Mouse (Mus musculus) ES-E14 (cell line): ENCODE measurements at regions not wholly inside any gene's neighbourhood (a gene's known extent, or its start where the extent isn't known, plus 50 kb on each side); places are given as distances from the start of the nearest gene placed in this dataset.
A peak's percentile ranks its signal among the peaks of the same experiment; 100 is the strongest.

Source experiments
- DNase-seq: peaks from one replicate; pipeline ENCODE4 v3.0.0-alpha.2; 2013; ENCODE audit warnings: low read depth, low spot score
- H3K27ac ChIP-seq: 2 replicates; pipeline ENCODE4 v1.5.1; 2012; ENCODE audit warnings: low read depth, mild to moderate bottlenecking, low read length, moderate library complexity, mixed read lengths; ENCODE audit not compliant: poor library complexity, insufficient read depth, severe bottlenecking
- H3K36me3 ChIP-seq: 2 replicates; pipeline ENCODE4 v1.6.1; 2012; ENCODE audit warnings: mild to moderate bottlenecking, low read length, moderate library complexity, mixed read lengths; ENCODE audit not compliant: control insufficient read depth, poor library complexity, insufficient read depth, severe bottlenecking
- H3K4me1 ChIP-seq, 2 experiments: fragments of 150-350 bp in 1 of 2; sonication (generic) in 1 of 2; 2 replicates each; pipeline ENCODE4 v1.6.1; 2012; ENCODE audit warnings: low read length in 2 of 2, mild to moderate bottlenecking in 1 of 2, mixed read lengths in 1 of 2; ENCODE audit not compliant: control insufficient read depth in 2 of 2, insufficient read depth in 2 of 2, poor library complexity in 1 of 2
- H3K4me3 ChIP-seq, 2 experiments: fragments of 150-350 bp in 1 of 2; sonication (generic) in 1 of 2; 2 replicates each; pipeline ENCODE4 v1.5.1; 2012; ENCODE audit warnings: low read length in 2 of 2, low read depth in 1 of 2, mild to moderate bottlenecking in 1 of 2, mixed read lengths in 1 of 2; ENCODE audit not compliant: insufficient read depth in 1 of 2, poor library complexity in 1 of 2, severe bottlenecking in 1 of 2
- H3K9ac ChIP-seq: 2 replicates; pipeline ENCODE4 v1.6.1; 2012; ENCODE audit warnings: low read depth, mild to moderate bottlenecking, low read length, mixed read lengths; ENCODE audit not compliant: poor library complexity, insufficient read depth, severe bottlenecking
- H3K9me3 ChIP-seq: fragments of 150-350 bp; sonication (generic); 2 replicates; pipeline ENCODE4 v1.6.1; 2012; ENCODE audit warnings: low read depth, mild to moderate bottlenecking, low read length; ENCODE audit not compliant: control insufficient read depth, insufficient read depth
- CHD2 ChIP-seq: IDR thresholded peaks from 2 replicates; pipeline ENCODE4 v1.6.1; 2014; ENCODE audit warnings: mild to moderate bottlenecking, low read depth, low read length, inconsistent platforms
- HCFC1 ChIP-seq: IDR thresholded peaks from 2 replicates; pipeline ENCODE4 v1.6.1; 2012; ENCODE audit warnings: low read length, inconsistent platforms, borderline replicate concordance; ENCODE audit not compliant: insufficient read depth
- MAFK ChIP-seq: IDR thresholded peaks from 2 replicates; pipeline ENCODE4 v1.6.1; 2014; ENCODE audit warnings: mild to moderate bottlenecking, low read depth, low read length, inconsistent platforms; ENCODE audit not compliant: insufficient read depth
- ZC3H11A ChIP-seq: IDR thresholded peaks from 2 replicates; pipeline ENCODE4 v1.6.1; 2012; ENCODE audit warnings: low read depth, mild to moderate bottlenecking, inconsistent platforms, low read length, borderline replicate concordance
- ZNF384 ChIP-seq: IDR thresholded peaks from 2 replicates; pipeline ENCODE4 v1.6.1; 2012; ENCODE audit warnings: low read depth, low read length, inconsistent platforms
- in situ Hi-C, 2 experiments: fragments of 600-800 bp; cut with MboI; formaldehyde crosslinking; loops; one replicate each; pipeline ENCODE4 v1.15.1; 2025; ENCODE audit warnings: low sequenced_read_pairs in 2 of 2, inconsistent platforms in 1 of 2; ENCODE audit not compliant: unreplicated experiment in 2 of 2

DNA sequence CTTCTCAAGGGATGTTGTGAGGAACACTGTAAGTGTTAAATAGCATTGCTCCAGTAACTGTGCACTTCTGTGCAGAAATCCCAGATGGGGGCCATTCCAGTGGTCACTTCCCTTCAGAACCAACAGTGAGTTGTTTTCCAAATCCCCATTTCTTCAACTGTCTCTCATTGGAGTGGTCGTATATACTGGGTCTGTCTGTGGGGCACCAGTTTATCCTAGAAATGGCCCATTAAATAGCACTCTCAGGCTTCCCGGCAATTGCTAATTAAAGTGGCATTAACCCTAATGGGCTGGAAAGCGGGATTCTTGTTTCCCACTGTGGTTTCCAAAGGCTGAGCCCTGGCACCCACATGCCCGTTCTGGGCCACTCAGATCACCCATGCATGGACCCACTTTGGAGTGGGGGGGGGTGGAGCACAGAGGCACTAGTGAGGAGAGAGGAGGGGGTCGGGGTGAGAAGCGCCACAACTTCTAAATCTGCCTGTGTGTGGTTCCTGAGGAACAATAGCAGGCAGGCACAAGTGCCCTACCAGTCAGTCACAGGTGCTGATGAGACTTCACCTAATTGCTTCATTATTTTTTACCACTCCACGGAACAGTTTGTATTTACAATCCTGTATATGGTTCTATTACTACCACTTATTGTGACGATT, 78.1 kb downstream of the Fam204a start:
- no peak overlapping the region for H3K4me3 ChIP-seq
- no peak for TF ChIP-seq CHD2
- TF ChIP-seq ZC3H11A = no peak
- in situ Hi-C loops = no loop called here
- H3K9ac ChIP-seq = no peak overlapping the region
- no peak for DNase-seq
- H3K27ac ChIP-seq = no peak overlapping the region
- no peaks in the 10 kb centered on the region for H3K4me1 ChIP-seq
- no peaks in the 10 kb centered on the region for H3K9me3 ChIP-seq
- no peaks in the 10 kb centered on the region for H3K36me3 ChIP-seq

GRCm38 (mm10) chr19:60146451-60147190, 79.9 kb downstream of the Fam204a start:
- Histone ChIP-seq H3K9me3 (no peaks in the 10 kb centered on the region), H3K36me3 (no peaks in the 10 kb centered on the region), H3K27ac (no peak overlapping the region), H3K9ac (no peak overlapping the region), H3K4me3 (no peak overlapping the region), H3K4me1 (no peaks in the 10 kb centered on the region)
- peak; percentile 24 for DNase-seq
- TF ChIP-seq CHD2 (no peak), MAFK (no peak), HCFC1 (no peak), ZNF384 (no peak), ZC3H11A (no peak)
- in situ Hi-C loops = no loop called here

GRCm38 (mm10) chr19:60145242-60145641, 81.3 kb downstream of the Fam204a start:
- no peaks in the 10 kb centered on the region for H3K4me1 ChIP-seq
- H3K4me3 ChIP-seq = no peak overlapping the region
- H3K36me3 ChIP-seq = no peaks in the 10 kb centered on the region
- in situ Hi-C loops = no loop called here
- H3K27ac ChIP-seq = no peak overlapping the region
- no peak for TF ChIP-seq HCFC1
- H3K9me3 ChIP-seq = no peaks in the 10 kb centered on the region
- H3K9ac ChIP-seq = no peak overlapping the region
- DNase-seq = no peak

DNA sequence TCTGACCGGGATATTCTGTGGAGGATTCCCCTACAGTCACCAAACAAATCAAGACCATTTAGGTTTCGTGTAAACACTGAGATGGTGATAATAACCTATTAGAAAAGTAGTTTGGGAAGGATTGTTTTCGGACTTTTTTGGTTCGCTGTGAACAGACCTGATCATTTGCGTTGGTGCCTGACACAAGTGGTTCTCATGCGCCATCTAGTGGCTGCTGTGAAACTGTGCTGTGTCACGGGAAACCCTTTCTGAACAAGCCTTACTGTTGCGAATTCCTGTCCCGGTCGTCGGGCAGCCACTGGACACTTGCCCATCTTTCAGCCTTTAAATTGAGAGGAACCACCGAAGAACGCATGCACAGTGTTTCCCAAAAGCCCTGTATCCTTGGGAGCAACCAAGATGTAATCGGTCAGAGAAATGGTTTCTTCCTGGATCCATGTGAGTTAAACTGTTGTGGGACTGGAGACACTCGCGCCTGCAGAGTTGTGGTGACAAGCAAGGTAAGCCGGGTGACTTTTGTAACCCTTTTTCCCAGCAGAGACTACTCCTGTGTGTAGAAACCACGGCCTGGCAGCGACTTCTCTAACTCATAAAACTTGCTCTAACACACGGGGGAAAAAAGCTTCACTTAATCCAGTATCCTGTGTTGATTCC, 82.0 kb downstream of the Fam204a start:
- DNase-seq = peak; percentile 82
- no peaks in the 10 kb centered on the region for H3K36me3 ChIP-seq
- H3K9ac ChIP-seq = no peak overlapping the region
- no peak overlapping the region for H3K27ac ChIP-seq
- H3K4me1 ChIP-seq = no peaks in the 10 kb centered on the region
- H3K9me3 ChIP-seq = no peaks in the 10 kb centered on the region
- in situ Hi-C loops = no loop called here
- no peak for TF ChIP-seq CHD2
- no peak for TF ChIP-seq ZNF384
- TF ChIP-seq MAFK = no peak
- TF ChIP-seq HCFC1 = no peak
- peak; percentile 99 for TF ChIP-seq ZC3H11A
- no peak overlapping the region for H3K4me3 ChIP-seq

GRCm38 (mm10) chr19:60138881-60139280, 87.6 kb downstream of the Fam204a start:
- no peak for DNase-seq
- Histone ChIP-seq H3K9me3 (no peaks in the 10 kb centered on the region), H3K9ac (no peak overlapping the region), H3K4me3 (no peak overlapping the region), H3K27ac (no peak overlapping the region), H3K4me1 (no peaks in the 10 kb centered on the region), H3K36me3 (no peaks in the 10 kb centered on the region)
- TF ChIP-seq HCFC1 = no peak
- TF ChIP-seq MAFK = no peak
- TF ChIP-seq CHD2 = no peak
- TF ChIP-seq ZNF384 = no peak
- in situ Hi-C loops = no loop called here
